Mouse (Mus musculus) layer of hippocampus, postnatal 36 days (tissue): ENCODE data around the gene Pnldc1. TPM values are rescaled to one million over a fixed set of nuclear protein-coding genes. Genes with fewer than 3 reads are reported as not detected.
A peak's percentile ranks its signal among the peaks of the same experiment; 100 is the strongest.
"Not testable (repeated sequence)": the region's sequence is repeated elsewhere in the genome, so short reads cannot be mapped to it uniquely, and the experiment has no call there.

ENCODE experiments used
- DNase-seq, 2 experiments: peaks; one replicate each; pipeline ENCODE4 v3.0.0; 2022
- total RNA-seq, 2 experiments: library from RNA; stranded (reverse); gene quantifications; 2 replicates each; pipeline ENCODE4 v1.2.3; 2021

The Pnldc1 gene
- total RNA-seq, 2 experiments from 2014 or later: 3.2 to 3.3 TPM

DNA sequence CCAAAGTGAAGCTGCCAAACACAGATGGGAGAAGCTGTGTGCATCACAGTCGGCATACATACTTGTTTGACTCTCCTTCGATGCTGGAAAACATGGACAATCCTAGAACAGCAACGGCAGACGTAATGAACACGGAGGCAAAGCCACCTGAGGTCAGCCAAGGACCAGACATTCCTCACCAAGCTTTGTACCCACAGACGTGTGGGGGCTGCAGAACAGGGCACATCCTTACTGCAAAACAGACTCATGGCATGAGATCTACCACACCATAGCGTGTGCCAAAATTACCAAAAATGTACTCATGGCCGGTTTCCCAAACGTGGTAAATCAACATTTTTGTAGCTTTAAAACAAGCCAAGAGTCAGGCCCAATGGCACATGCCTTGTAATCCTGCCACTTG, 3.6 kb downstream of the Pnldc1 start:
- no peak for DNase-seq

DNA sequence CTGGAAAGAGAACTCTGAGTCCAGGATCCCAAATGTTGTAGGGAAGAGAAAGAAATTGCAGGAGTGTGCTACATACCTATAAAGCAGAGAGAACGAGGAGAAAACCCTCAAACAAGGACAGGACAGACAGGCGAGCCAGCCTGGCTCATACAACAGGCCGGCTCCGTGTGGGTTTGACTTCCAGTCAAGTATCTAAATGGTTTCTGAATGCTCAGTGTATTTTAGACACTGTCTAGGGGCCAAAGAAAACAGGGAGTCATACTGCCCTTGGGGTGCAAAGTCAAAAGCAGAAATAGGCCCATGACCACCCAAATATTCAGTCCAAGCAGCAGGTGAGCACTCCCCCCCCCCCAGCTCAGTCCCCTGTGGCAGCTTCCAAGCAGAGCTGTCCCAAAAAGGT, 4.2 kb downstream of the Pnldc1 start:
- DNase-seq: no peak

DNA sequence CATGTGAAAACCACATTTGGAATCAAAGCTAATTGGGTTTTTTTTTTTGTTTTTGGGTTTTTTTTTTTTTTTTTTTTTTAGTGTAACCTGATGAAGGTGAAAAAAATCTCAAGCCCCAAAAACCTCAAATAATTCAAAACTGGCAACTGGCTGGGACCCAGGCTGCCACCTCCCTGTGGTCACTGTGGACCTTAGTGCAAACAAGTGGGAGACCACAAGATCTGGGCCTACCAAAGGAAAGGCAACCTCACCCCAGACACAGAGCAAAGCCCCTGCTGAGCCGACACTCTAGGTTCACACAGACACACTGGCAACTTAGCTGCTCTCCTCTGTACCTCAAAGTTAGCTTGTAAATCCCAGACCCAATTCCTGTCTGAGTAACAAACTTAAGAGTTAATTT, 5.7 kb downstream of the Pnldc1 start:
- no peak for DNase-seq

DNA sequence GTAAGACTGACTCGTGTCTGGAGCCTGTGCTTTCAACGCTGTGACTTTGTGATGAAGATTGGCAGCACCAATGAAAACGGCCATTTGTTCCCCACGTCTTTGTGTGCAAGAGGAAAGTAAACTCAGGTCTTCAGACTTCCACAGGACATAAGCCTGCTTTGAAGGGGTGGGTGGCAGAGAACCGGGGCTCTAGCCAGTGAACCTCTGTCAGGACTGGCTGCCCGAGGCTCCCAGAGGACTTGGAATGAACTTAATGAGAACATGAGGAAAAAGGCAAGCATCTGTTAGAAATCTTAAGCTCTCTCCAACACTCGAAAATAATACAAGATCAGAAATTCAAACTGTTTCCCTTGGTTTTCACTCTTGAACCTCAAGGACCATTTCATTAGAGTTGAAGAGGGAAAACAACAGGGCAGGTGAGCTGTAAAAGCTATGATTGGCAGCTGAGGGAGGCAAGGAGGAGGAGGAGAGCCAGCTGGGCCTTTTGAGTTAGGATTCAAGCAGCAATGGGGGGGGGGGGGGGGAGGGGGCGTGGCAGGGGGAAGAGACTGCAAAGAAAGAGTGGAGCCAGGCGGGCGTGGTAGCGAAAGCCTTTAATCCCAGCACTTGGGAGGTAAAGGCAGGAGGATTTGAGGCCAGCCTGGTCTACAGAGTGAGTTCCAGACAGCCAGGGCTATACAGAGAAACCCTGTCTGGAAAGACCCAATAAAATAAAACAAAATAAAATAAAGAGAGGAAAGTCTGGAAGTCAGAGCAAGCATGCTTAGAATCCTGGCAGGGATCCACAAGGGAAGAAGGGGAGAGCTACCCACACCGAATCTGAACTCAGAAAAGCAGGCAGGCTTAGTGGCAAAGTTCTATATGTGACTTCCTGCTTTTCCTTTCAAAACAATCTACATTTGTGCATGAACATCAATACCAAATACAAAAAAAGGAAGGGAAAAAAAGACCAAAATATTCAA, 6.4 kb downstream of the Pnldc1 start:
- no peak for DNase-seq

DNA sequence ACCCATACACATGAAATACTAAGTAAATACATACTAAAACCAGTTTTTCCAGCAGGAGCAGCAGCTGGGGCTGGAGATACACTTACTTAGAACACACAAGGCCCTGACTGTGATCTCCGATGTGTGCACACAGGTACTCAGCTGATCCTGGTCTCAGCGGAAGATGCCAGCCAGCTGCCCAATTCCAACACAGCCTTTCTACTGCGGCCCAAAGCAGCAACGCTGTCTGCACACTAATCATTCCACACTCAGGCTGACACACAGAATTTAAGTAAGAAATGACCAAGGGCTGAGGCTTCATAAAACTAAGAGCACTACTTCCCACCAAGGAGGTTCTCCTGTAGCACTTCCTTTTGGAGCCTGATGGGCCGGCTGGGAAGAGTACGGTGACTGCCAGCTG, 7.7 kb downstream of the Pnldc1 start:
- DNase-seq: no peak

- not testable (repeated sequence) for DNase-seq
These were observed 11.4 kb downstream of the Pnldc1 start for GRCm38 (mm10) chr17:12898607-12899006.

GRCm38 (mm10) chr17:12897674-12898073, 12.4 kb downstream of the Pnldc1 start:
- no peak for DNase-seq

GRCm38 (mm10) chr17:12892033-12892432, 18.0 kb downstream of the Pnldc1 start:
- no peak for DNase-seq

GRCm38 (mm10) chr17:12891054-12891453, 19.0 kb downstream of the Pnldc1 start:
- no peak for DNase-seq

GRCm38 (mm10) chr17:12887021-12887775, 22.8 kb downstream of the Pnldc1 start:
- DNase-seq: no peak

GRCm38 (mm10) chr17:12886620-12887019, 23.4 kb downstream of the Pnldc1 start:
- DNase-seq: no peak

GRCm38 (mm10) chr17:12881216-12881615, 28.8 kb downstream of the Pnldc1 start:
- no peak for DNase-seq

GRCm38 (mm10) chr17:12880178-12880577, 29.9 kb downstream of the Pnldc1 start:
- DNase-seq: peak; percentile 76

DNA sequence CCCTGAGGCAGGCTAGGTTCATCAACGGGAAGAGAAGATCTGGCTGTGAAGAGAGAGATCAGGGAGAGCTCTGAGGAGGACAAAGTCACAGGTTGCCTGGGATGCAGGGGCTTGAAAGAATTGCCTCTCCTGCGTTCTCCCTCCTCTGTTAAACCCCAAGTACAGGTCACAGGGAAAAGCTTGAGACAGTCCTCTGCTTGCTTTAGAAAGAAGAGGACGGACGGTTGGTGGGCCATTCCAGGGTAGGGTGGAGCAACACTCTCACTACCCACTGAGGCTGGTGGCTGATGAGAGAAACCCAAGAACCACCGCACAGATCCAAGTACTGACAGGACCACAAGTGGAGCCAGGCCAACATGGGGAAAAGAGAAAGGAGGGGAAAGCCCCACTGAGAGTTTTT, 34.3 kb downstream of the Pnldc1 start, which contains the start of gene Mrgprh:
TSS of gene Mrgprh (plus strand) at position 301 of the 400 bp plus-strand sequence.
- DNase-seq: no peak

GRCm38 (mm10) chr17:12872275-12873028, 37.6 kb downstream of the Pnldc1 start:
- DNase-seq: peak; percentile 46 to 54

DNA sequence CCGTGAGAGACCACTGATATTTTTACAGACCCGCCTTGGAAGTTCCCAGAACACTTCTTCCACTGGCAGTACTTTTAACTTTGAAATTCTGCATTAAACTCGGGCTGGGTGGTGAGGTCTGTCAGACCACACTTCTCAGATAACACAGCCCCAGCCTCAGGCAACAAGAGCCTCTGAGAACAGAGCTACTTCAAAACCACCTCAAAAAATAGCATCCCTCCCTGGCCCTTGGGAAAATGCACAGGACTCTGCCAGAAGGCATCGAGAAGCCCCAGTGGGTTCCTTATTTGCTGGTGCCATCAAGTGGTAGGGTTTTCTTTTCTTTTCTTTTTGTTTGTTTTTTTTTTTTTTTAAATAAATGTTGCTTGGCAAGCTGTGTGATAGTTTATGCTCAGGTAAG, 41.4 kb downstream of the Pnldc1 start:
- DNase-seq: no peak

- DNase-seq: no peak
These were observed 42.0 kb downstream of the Pnldc1 start, which contains the start of gene Mas1 for GRCm38 (mm10) chr17:12868043-12868442. Gene Mas1 (minus strand): TSS chr17:12868143.

GRCm38 (mm10) chr17:12866853-12867252, 43.2 kb downstream of the Pnldc1 start:
- no peak for DNase-seq

GRCm38 (mm10) chr17:12865407-12865806, 44.6 kb downstream of the Pnldc1 start:
- no peak for DNase-seq

GRCm38 (mm10) chr17:12864111-12864510, 45.9 kb downstream of the Pnldc1 start:
- DNase-seq: no peak

- no peak for DNase-seq
These were observed 51.0 kb downstream of the Pnldc1 start for GRCm38 (mm10) chr17:12859006-12859520.

DNA sequence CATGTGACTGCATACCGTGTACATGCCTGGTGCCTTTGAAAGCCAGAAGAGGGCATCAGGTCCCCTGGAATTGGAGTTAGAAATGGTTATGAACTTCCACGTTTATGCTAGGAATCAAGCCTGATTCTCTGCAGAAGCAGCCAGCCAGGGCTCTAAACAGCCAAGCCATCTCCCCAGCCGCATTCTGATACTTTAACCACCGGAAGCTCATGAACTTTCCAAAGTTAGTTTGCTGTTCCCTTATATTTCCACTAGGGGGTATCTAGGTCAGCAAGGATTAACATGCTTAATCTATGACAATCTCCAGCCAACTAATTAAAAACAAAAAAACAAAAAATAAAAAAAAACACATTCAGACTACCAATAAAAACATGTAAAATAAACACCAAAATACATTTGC, 52.0 kb downstream of the Pnldc1 start:
- DNase-seq: no peak
